Mouse (Mus musculus) liver, adult 2 months (tissue): ENCODE data around the gene C1qb. TPM values are rescaled to one million over a fixed set of nuclear protein-coding genes. Genes with fewer than 3 reads are reported as not detected.

Experiments
- DNase-seq: peaks from one replicate; pipeline ENCODE4 v3.0.0-alpha.2; 2011; ENCODE audit warnings: low read depth, low spot score; ENCODE audit errors: extremely low read depth
- H3K27ac ChIP-seq: fragments of 200-500 bp; replicated peaks from 2 replicates; pipeline ENCODE4 v1.5.1; 2012; ENCODE audit warnings: low read depth, mild to moderate bottlenecking, control low read depth, inconsistent platforms, low read length; ENCODE audit not compliant: insufficient read depth
- H3K27me3 ChIP-seq: fragments of 200-500 bp; 2 replicates; pipeline ENCODE4 v1.6.1; 2012; ENCODE audit warnings: mild to moderate bottlenecking, moderate library complexity, low read length, inconsistent platforms; ENCODE audit not compliant: control insufficient read depth, insufficient read depth
- H3K36me3 ChIP-seq: fragments of 200-500 bp; 2 replicates; pipeline ENCODE4 v1.6.1; 2012; ENCODE audit warnings: low read length, inconsistent platforms; ENCODE audit not compliant: control insufficient read depth, insufficient read depth
- H3K4me1 ChIP-seq: fragments of 200-500 bp; 2 replicates; pipeline ENCODE4 v1.6.1; 2011; ENCODE audit warnings: low read length; ENCODE audit not compliant: control insufficient read depth, insufficient read depth
- H3K4me3 ChIP-seq: fragments of 200-500 bp; 2 replicates; pipeline ENCODE4 v1.5.1; 2011; ENCODE audit warnings: low read depth, mild to moderate bottlenecking, control low read depth, low read length, moderate library complexity; ENCODE audit not compliant: insufficient read depth
- H3K79me2 ChIP-seq: fragments of 200-500 bp; 2 replicates; pipeline ENCODE4 v1.6.1; 2012; ENCODE audit warnings: inconsistent platforms, mild to moderate bottlenecking, low read length, moderate library complexity; ENCODE audit not compliant: control insufficient read depth, insufficient read depth
- H3K9ac ChIP-seq: fragments of 200-500 bp; 2 replicates; pipeline ENCODE4 v1.6.1; 2012; ENCODE audit warnings: low read depth, mild to moderate bottlenecking, control low read depth, inconsistent platforms, low read length
- CTCF ChIP-seq: fragments of 200-500 bp; IDR thresholded peaks from 2 replicates; pipeline ENCODE4 v1.5.1; 2011; ENCODE audit warnings: low read depth, low read length, control low read depth
- POLR2A ChIP-seq: fragments of 200-500 bp; IDR thresholded peaks from 2 replicates; pipeline ENCODE4 v1.6.1; 2011; ENCODE audit warnings: low read length, control low read depth; ENCODE audit not compliant: insufficient read depth; ENCODE audit errors: extremely low read depth
- WGBS: fragments of 180-500 bp; shearing (Covaris S2); methylation state at CpG from one replicate; pipeline ENCODE4 v1.1.7; 2018; 5-methylcytosine and 5-hydroxymethylcytosine counted together
- polyA plus RNA-seq: library from polyadenylated mRNA; depleted of rRNA; stranded (reverse); fragments of >200 nt; gene quantifications from 2 replicates; pipeline ENCODE4 v1.2.3, GENCODE M21; 2012
- total RNA-seq: library from RNA; depleted of rRNA; stranded (reverse); fragments of >200 nt; gene quantifications from 2 replicates; pipeline ENCODE4 v1.2.3, GENCODE M21; 2014

The C1qb gene
- total and polyA plus RNA-seq, 2 experiments = 68.4 to 88.8 TPM

GRCm38 (mm10) chr4:136919526-136919925 is 33.5 kb upstream of the C1qb start:
- Histone ChIP-seq H3K79me2 (no peaks in the 10 kb centered on the region), H3K9ac (no peak overlapping the region), H3K27me3 (peaks cover 2% of the 10 kb centered on the region), H3K36me3 (no peaks in the 10 kb centered on the region), H3K27ac (no peak overlapping the region), H3K4me3 (no peak overlapping the region), H3K4me1 (no peaks in the 10 kb centered on the region)
- 76% methylated on average over 3 of the region's 3 CpGs for WGBS
- no peak for DNase-seq
- TF ChIP-seq POLR2A (no peak), CTCF (no peak)

DNA sequence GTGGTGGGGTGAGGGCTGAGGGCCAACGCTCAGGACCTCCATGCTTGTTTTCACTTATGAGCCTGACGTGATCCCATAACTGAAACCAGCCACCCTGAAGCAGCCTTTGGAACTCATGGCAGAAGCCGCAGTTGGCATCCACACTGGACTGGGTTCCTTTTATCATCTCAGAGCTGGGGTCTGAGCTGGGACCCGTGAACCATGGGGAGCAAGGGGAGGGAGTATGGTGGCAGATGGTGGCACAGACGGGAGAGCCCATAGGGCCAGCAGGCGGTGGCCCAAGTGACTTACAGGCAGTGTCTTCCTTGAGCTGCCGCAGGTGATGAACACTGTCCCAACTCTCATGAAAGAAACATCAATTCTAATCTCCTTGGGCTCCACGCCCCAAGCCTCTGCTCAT is 32.8 kb upstream of the C1qb start:
- Histone ChIP-seq H3K27ac (no peak overlapping the region), H3K4me3 (no peak overlapping the region), H3K27me3 (peaks cover 6% of the 10 kb centered on the region), H3K4me1 (no peaks in the 10 kb centered on the region), H3K9ac (no peak overlapping the region), H3K79me2 (no peaks in the 10 kb centered on the region), H3K36me3 (no peaks in the 10 kb centered on the region)
- DNase-seq = no peak
- TF ChIP-seq POLR2A (no peak), CTCF (no peak)
- WGBS = 80% methylated on average over 8 of the region's 8 CpGs

- WGBS = 49% methylated on average over 7 of the region's 7 CpGs
- no peak for DNase-seq
- Histone ChIP-seq H3K79me2 (no peaks in the 10 kb centered on the region), H3K27me3 (peaks cover 6% of the 10 kb centered on the region), H3K9ac (no peak overlapping the region), H3K4me1 (no peaks in the 10 kb centered on the region), H3K4me3 (no peak overlapping the region), H3K36me3 (no peaks in the 10 kb centered on the region), H3K27ac (no peak overlapping the region)
- TF ChIP-seq POLR2A = no peak
- no peak for TF ChIP-seq CTCF
These were observed 31.2 kb upstream of the C1qb start for GRCm38 (mm10) chr4:136917165-136917524.

DNA sequence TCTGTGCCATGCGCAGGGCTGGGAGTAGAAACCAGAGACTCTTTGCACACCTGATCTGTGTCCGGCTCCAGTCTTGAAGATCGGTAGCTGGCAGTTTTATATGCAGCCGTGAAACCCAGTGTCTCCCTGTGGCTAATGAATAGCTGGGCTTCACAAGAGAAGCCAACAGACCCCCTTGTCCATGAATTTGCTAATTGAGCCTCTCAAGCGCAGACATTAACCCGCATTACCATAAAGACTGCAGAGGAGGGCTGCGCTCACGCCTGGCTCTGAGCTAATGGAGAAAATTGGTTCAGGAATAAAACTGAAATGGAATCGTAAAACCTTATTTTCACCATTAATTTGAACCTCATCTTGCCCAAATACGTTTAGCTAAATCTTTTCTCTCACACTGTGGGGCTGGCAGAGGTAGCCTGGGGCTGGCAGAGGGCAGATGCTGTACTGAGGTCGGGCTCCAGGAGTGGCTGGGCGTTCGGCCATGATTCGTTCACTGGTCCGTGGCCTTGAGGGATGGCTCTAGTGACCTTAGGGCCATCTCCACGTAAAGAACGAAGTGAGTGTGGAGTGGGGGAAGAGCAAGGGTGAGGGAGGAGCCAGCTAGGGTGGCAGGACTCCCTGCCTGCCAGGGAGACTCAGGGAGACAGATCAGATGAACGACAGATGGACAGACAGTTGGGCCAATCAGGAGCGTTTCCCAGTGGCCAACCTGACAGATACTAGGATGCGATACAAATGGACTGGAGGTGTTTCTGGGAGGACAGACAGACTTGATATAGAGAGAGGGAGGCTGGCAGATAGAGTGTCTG is 30.6 kb upstream of the C1qb start:
- H3K79me2 ChIP-seq = no peaks in the 10 kb centered on the region
- H3K4me1 ChIP-seq = no peaks in the 10 kb centered on the region
- H3K36me3 ChIP-seq = no peaks in the 10 kb centered on the region
- H3K4me3 ChIP-seq = no peak overlapping the region
- no peak overlapping the region for H3K9ac ChIP-seq
- 72% methylated on average over 20 of the region's 20 CpGs for WGBS
- TF ChIP-seq POLR2A = no peak
- H3K27ac ChIP-seq = no peak overlapping the region
- H3K27me3 ChIP-seq = peaks cover 6% of the 10 kb centered on the region
- no peak for DNase-seq

- Histone ChIP-seq H3K4me3 (no peak overlapping the region), H3K4me1 (no peaks in the 10 kb centered on the region), H3K27ac (no peak overlapping the region), H3K36me3 (no peaks in the 10 kb centered on the region), H3K79me2 (no peaks in the 10 kb centered on the region), H3K9ac (no peak overlapping the region), H3K27me3 (peaks cover 6% of the 10 kb centered on the region)
- TF ChIP-seq CTCF = no peak
- DNase-seq = no peak
- WGBS = 28% methylated on average over 9 of the region's 9 CpGs
These were observed 26.9 kb upstream of the C1qb start for GRCm38 (mm10) chr4:136912841-136913240.

GRCm38 (mm10) chr4:136911804-136912203 is 25.8 kb upstream of the C1qb start:
- Histone ChIP-seq H3K4me1 (no peaks in the 10 kb centered on the region), H3K27ac (no peak overlapping the region), H3K9ac (no peak overlapping the region), H3K4me3 (no peak overlapping the region), H3K36me3 (no peaks in the 10 kb centered on the region), H3K27me3 (peaks cover 3% of the 10 kb centered on the region), H3K79me2 (no peaks in the 10 kb centered on the region)
- TF ChIP-seq CTCF = no peak
- TF ChIP-seq POLR2A = no peak
- DNase-seq = no peak
- WGBS = 45% methylated on average over 9 of the region's 9 CpGs
